Mouse (Mus musculus): ENCODE measurements around the gene Arhgap36.

GRCm38 (mm10) chrX:49479968-49480809 lies 16.4 kb downstream of the Arhgap36 start:
- no peak for TF ChIP-seq POLR2A (IDR thresholded peaks at IDR 0.05; ENCODE audit: insufficient read depth, low read length)
- TF ChIP-seq CTCF (IDR thresholded peaks at IDR 0.05; ENCODE audit: low read depth, low read length) = no peak
- TF ChIP-seq EP300 (IDR thresholded peaks at IDR 0.05; ENCODE audit: insufficient read depth, low read depth, low read length) = no peak

Data from ES-Bruce4 (cell line).